Mouse (Mus musculus): Measurements from ENCODE around the gene Gm49369.
A peak's percentile ranks its signal among the peaks of the same experiment; 100 is the strongest.
"Not testable (repeated sequence)": the region's sequence is repeated elsewhere in the genome, so short reads cannot be mapped to it uniquely, and the experiment has no call there.

The Gm49369 gene

DNA sequence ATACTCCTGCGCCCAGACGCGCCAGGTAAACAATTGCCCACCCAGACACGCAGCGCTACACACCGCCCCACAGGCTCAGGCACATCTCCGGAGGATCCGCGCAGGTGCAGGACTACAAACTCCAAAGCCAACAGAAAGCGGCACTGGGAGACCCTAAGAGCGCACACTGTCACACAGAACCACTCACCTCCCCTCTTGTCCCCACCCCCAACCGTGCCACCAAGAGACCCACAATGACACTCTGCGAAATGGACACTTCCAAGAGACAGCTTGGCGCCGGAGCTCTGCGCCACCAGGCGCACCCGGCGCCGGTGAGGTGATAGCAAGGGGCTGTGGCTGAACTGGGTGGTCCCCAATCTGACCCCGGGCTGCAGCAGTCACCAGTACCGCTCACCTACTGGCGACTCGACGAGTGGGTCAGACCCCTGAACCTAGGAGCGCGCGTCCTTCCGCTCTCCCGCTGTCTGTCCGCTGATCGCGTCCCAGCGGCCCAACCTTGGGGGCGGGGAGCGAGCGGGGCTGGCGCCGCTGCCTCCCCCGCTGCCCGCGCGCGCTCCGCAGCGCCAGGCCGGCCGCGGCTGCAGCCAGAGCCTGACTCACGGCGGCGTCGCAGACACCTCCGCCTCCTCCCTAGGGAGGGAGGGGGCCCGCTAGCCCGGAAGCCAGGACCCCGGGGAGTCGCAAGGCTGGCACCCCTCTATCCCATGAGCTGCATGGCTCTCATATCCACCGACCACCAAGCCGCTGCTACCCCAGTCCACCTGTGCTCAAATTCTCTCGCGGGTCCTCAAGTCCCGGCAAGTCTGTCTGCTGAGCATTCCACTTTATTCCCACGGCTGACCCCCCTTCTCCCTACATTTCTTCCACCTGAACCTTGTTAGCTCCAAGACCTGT, 10.5 kb downstream of the Gm49369 start:
- no peak for DNase-seq (ENCODE audit: low read depth, low spot score)

- no peak for DNase-seq (ENCODE audit: low read depth, low spot score)
These were observed 11.1 kb downstream of the Gm49369 start for GRCm38 (mm10) chr7:142371398-142371767.

DNA sequence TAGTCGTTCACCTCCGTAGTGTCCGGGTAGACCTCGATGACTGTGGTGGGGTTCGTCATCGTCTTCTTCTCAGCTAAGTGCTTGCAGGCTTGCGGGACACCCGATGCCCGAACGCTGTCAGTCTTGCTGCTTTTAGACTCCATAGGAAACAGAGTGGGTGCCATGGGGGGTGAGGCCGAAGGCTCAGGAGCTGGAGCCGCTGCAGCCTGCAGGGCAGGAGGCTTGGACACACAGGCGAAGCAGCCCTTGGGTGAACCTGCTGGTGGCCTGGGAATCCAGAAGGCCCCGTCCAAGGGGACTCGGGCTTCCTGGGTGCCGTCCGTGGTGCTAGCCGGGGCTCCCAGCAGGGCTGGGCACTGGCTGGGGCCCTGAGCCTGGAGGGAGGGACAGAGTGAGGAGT, 11.5 kb downstream of the Gm49369 start:
- no peak for DNase-seq (ENCODE audit: low read depth, low spot score)

- no peak for DNase-seq (ENCODE audit: low read depth, low spot score)
These were observed 12.6 kb downstream of the Gm49369 start for GRCm38 (mm10) chr7:142369820-142370219.

DNA sequence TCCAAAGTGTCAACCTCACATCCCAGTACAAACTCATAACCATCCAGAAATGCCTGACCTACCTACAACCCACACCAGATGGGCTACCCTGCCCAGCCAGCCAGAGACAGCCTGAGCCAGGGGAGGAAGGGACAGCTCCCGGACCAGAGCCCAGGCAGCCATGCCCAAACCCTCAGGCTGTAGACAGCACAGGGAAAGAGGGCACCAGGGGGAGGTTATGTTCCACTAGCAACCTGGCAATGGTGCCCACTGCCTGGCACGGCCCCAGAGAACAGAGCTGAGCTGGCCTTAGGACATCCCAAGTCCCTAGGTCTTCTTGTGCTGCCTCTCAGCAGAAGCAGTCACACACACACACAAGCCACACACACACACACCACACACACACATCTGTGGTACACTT, 13.6 kb downstream of the Gm49369 start:
- DNase-seq (ENCODE audit: low read depth, low spot score): no peak

GRCm38 (mm10) chr7:142363107-142363506, 19.4 kb downstream of the Gm49369 start:
- DNase-seq (ENCODE audit: low read depth, low spot score): peak; percentile 80

- peak; percentile 33 for DNase-seq (ENCODE audit: low read depth, low spot score)
These were observed 21.7 kb downstream of the Gm49369 start for GRCm38 (mm10) chr7:142360743-142361142.

GRCm38 (mm10) chr7:142359129-142359528, 23.3 kb downstream of the Gm49369 start:
- DNase-seq (ENCODE audit: low read depth, low spot score): no peak

GRCm38 (mm10) chr7:142357566-142357965, 24.9 kb downstream of the Gm49369 start:
- no peak for DNase-seq (ENCODE audit: low read depth, low spot score)

- no peak for DNase-seq (ENCODE audit: low read depth, low spot score)
These were observed 27.7 kb downstream of the Gm49369 start for GRCm38 (mm10) chr7:142354661-142355233.

- no peak for DNase-seq (ENCODE audit: low read depth, low spot score)
These were observed 28.6 kb downstream of the Gm49369 start for GRCm38 (mm10) chr7:142353854-142354253.

DNA sequence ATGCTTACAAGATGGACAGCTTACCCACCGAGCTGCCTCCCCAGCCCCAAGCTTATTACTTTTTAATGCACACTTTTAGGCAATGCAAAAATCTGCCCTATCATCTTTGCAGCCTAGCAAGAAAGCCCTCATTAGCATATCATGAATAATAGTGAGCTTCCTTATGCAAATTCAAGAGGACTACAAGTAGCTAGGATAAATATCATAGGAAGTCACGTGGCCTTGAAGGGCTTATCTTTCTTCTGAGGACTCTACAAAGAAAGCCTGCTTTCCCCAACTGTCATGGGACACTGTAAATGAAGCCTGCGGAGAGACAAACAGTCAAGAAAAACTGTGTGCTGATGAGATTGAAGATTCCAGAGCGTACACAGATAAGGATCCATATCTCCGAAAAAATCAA, 30.9 kb downstream of the Gm49369 start:
- DNase-seq (ENCODE audit: low read depth, low spot score): no peak

GRCm38 (mm10) chr7:142349308-142349961, 33.0 kb downstream of the Gm49369 start:
- no peak for DNase-seq (ENCODE audit: low read depth, low spot score)

GRCm38 (mm10) chr7:142347542-142347941, 34.9 kb downstream of the Gm49369 start:
- DNase-seq (ENCODE audit: low read depth, low spot score): no peak

GRCm38 (mm10) chr7:142342247-142342640, 40.2 kb downstream of the Gm49369 start:
- DNase-seq (ENCODE audit: low read depth, low spot score): no peak

GRCm38 (mm10) chr7:142341564-142342246, 40.8 kb downstream of the Gm49369 start:
- no peak for DNase-seq (ENCODE audit: low read depth, low spot score)

DNA sequence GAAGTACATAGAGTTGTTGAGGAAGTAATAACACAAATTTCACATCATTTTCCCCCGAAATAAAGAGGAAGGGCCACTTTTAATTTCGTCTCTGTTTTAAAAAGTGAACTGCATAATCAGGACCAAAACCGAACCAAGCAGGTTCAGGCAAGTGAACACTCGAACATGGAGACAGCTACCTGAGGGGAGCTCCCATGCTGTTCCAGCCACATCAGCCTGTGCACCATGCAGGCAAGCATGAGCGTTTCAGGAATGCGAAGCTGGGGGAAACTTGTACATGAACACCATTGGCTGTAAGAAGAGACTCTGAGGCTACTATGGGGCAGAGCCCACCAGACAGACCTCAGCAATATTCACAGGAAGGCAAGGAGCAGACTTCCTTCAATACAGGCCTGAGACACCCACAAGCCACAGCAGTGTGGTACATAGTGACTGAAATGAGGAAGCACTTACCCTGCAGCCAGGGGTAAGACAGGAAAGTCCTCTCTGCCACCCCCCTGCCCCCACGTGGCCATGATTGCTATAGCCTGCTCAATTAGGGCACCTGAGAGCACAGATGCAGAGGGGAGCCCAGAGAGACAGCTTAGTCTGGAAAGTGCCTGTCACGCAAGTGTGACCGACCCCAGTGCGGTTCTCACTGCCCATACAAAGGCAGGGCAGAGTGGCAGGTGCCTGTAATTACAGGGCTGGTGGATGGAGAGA, 42.0 kb downstream of the Gm49369 start:
- DNase-seq (ENCODE audit: low read depth, low spot score): no peak

GRCm38 (mm10) chr7:142335151-142335550, 47.3 kb downstream of the Gm49369 start:
- no peak for DNase-seq (ENCODE audit: low read depth, low spot score)

- DNase-seq (ENCODE audit: low read depth, low spot score): peak; percentile 88
These were observed 48.2 kb downstream of the Gm49369 start for GRCm38 (mm10) chr7:142334246-142334645.

DNA sequence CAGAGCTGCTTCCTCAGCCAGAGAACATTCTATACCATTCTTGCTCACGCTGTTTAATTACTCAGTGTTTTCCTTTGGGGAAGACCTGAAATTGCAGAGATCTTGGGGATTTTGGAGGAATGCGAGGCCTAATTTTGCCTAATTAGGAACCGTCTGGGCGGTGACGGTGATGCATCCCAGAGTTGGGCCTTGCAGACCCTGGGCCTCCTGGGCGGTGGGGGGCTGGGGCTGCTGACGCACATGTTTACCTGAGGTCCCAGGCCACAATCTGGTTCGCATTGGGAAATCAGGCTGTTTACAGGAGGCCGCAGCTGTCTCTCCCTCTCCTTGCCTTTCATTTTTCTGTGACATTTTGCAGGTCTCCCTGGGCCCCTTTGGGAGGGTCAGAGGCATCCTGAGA, 49.7 kb downstream of the Gm49369 start:
- not testable (repeated sequence) for DNase-seq (ENCODE audit: low read depth, low spot score)

- DNase-seq (ENCODE audit: low read depth, low spot score): no peak
These were observed 51.2 kb downstream of the Gm49369 start for GRCm38 (mm10) chr7:142331281-142331680.

All from 3T3-L1 (cell line).